Mouse (Mus musculus) bone marrow macrophage, adult 2 months (primary cell): ENCODE results near the gene 1810009A15Rik. TPM values are rescaled to one million over a fixed set of nuclear protein-coding genes. Genes with fewer than 3 reads are reported as not detected.

Experiments used
- H3K27ac ChIP-seq: 2 replicates; pipeline ENCODE4 v1.5.1; 2012; ENCODE audit warnings: low read depth, low read length; ENCODE audit not compliant: insufficient read depth
- H3K4me1 ChIP-seq: 2 replicates; pipeline ENCODE4 v1.6.1; 2012; ENCODE audit warnings: low read length; ENCODE audit not compliant: control insufficient read depth, insufficient read depth
- H3K4me3 ChIP-seq: 2 replicates; pipeline ENCODE4 v1.5.1; 2012; ENCODE audit warnings: mild to moderate bottlenecking, low read length, moderate library complexity; ENCODE audit not compliant: insufficient read depth
- CTCF ChIP-seq: IDR thresholded peaks from 2 replicates; pipeline ENCODE4 v1.5.1; 2012; ENCODE audit warnings: low read depth, mild to moderate bottlenecking, low read length, moderate library complexity
- POLR2A ChIP-seq: IDR thresholded peaks from 2 replicates; pipeline ENCODE4 v1.6.1; 2012; ENCODE audit warnings: mild to moderate bottlenecking, low read depth, low read length, borderline replicate concordance
- polyA plus RNA-seq: library from polyadenylated mRNA; stranded (reverse); fragments of >200 nt; gene quantifications from 2 replicates; pipeline ENCODE4 v1.2.4, GENCODE M21; 2012; ENCODE audit not compliant: missing spikeins, insufficient read depth, insufficient read length

The 1810009A15Rik gene
- polyA plus RNA-seq, 1 experiment = 43.1 TPM

- Histone ChIP-seq H3K4me3 (no peak overlapping the region), H3K27ac (no peak overlapping the region), H3K4me1 (peaks cover 15% of the 10 kb centered on the region)
- TF ChIP-seq CTCF (no peak), POLR2A (no peak)
These were observed 33.1 kb downstream of the 1810009A15Rik start for GRCm38 (mm10) chr19:8921741-8922140.

- TF ChIP-seq CTCF = no peak
- TF ChIP-seq POLR2A = no peak
- H3K27ac ChIP-seq = no peak overlapping the region
- peaks cover 13% of the 10 kb centered on the region for H3K4me1 ChIP-seq
- H3K4me3 ChIP-seq = no peak overlapping the region
These were observed 38.1 kb downstream of the 1810009A15Rik start for GRCm38 (mm10) chr19:8926766-8927165.

- Histone ChIP-seq H3K4me1 (peaks cover 6% of the 10 kb centered on the region), H3K4me3 (no peak overlapping the region), H3K27ac (no peak overlapping the region)
- no peak for TF ChIP-seq CTCF
- TF ChIP-seq POLR2A = no peak
These were observed 39.4 kb downstream of the 1810009A15Rik start for GRCm38 (mm10) chr19:8927891-8928525.

- TF ChIP-seq POLR2A (no peak), CTCF (no peak)
- no peak overlapping the region for H3K27ac ChIP-seq
- peaks cover 6% of the 10 kb centered on the region for H3K4me1 ChIP-seq
- peak overlapping the region; percentile 79; the same call in 1 of the 2 replicates for H3K4me3 ChIP-seq
These were observed 40.1 kb downstream of the 1810009A15Rik start for GRCm38 (mm10) chr19:8928689-8929223.

GRCm38 (mm10) chr19:8929224-8930088 is 40.8 kb downstream of the 1810009A15Rik start, which contains the start of the genes Rom1 and Eml3:
Rom1 (minus strand) TSS chr19:8929356.
Eml3 (plus strand) TSS chr19:8929552.
- Histone ChIP-seq H3K4me1 (peaks cover 6% of the 10 kb centered on the region), H3K4me3 (peak within 1 kb of the TSS; percentile 79), H3K27ac (peak within 1 kb of the TSS; percentile 71)
- TF ChIP-seq CTCF = no peak; the same call in 1 of the 2 replicates
- no peak for TF ChIP-seq POLR2A

- no peak for TF ChIP-seq POLR2A
- TF ChIP-seq CTCF = no peak
- H3K4me3 ChIP-seq = peak overlapping the region; percentile 79
- H3K27ac ChIP-seq = peak overlapping the region; percentile 71
- H3K4me1 ChIP-seq = peaks cover 6% of the 10 kb centered on the region
These were observed 41.5 kb downstream of the 1810009A15Rik start for GRCm38 (mm10) chr19:8930117-8930516.

- H3K4me3 ChIP-seq = peak overlapping the region; percentile 79
- TF ChIP-seq POLR2A (no peak), CTCF (no peak)
- H3K4me1 ChIP-seq = peaks cover 6% of the 10 kb centered on the region
- H3K27ac ChIP-seq = no peak overlapping the region
These were observed 42.1 kb downstream of the 1810009A15Rik start for GRCm38 (mm10) chr19:8930771-8931170.

GRCm38 (mm10) chr19:8936736-8937135 is 48.1 kb downstream of the 1810009A15Rik start:
- H3K4me1 ChIP-seq = peaks cover 16% of the 10 kb centered on the region
- H3K4me3 ChIP-seq = no peak overlapping the region
- TF ChIP-seq POLR2A = no peak
- TF ChIP-seq CTCF = no peak

More at GRCm38 (mm10) chr19:8936736-8937135, 48.1 kb downstream of the 1810009A15Rik start:
- no peak overlapping the region for H3K27ac ChIP-seq

Other genes with a start within 250 kb of the 1810009A15Rik start
- not detected in 2 replicates for gene Chrm1, start 225.1 kb upstream of the 1810009A15Rik start, polyA plus RNA-seq
- gene Slc3a2, start 165.5 kb upstream of the 1810009A15Rik start, polyA plus RNA-seq = 160 and 172 TPM in 2 replicates
- gene Wdr74, start 153.0 kb upstream of the 1810009A15Rik start, polyA plus RNA-seq = 22.2 and 25.8 TPM in 2 replicates
- gene 1700092M07Rik, start 148.1 kb upstream of the 1810009A15Rik start, polyA plus RNA-seq = not detected in 2 replicates
- gene Stx5a, start 147.4 kb upstream of the 1810009A15Rik start, polyA plus RNA-seq = 84.2 and 100 TPM in 2 replicates
- 142 and 162 TPM in 2 replicates for gene Nxf1, start 131.8 kb upstream of the 1810009A15Rik start, polyA plus RNA-seq
- 28.3 and 34.4 TPM in 2 replicates for gene Tmem223, start 117.9 kb upstream of the 1810009A15Rik start, polyA plus RNA-seq
- 147 and 148 TPM in 2 replicates for gene Tmem179b, start 114.4 kb upstream of the 1810009A15Rik start, polyA plus RNA-seq
- 14.8 and 18.1 TPM in 2 replicates for gene Taf6l, start 102.4 kb upstream of the 1810009A15Rik start, polyA plus RNA-seq
- 62.4 and 62.5 TPM in 2 replicates for gene Polr2g, start 90.3 kb upstream of the 1810009A15Rik start, polyA plus RNA-seq
- 2.0 and 2.4 TPM in 2 replicates for gene Zbtb3, start 86.3 kb upstream of the 1810009A15Rik start, polyA plus RNA-seq
- gene Ttc9c, start 69.5 kb upstream of the 1810009A15Rik start, polyA plus RNA-seq = 37.6 and 38.7 TPM in 2 replicates
- 94.2 and 102 TPM in 2 replicates for gene Hnrnpul2, start 68.8 kb upstream of the 1810009A15Rik start, polyA plus RNA-seq
- gene AC129217.1, start 59.1 kb upstream of the 1810009A15Rik start, polyA plus RNA-seq = 45.4 and 59.2 TPM in 2 replicates
- gene Bscl2, start 51.4 kb upstream of the 1810009A15Rik start, polyA plus RNA-seq = 77.4 and 81.8 TPM in 2 replicates
- gene Gng3, start 49.7 kb upstream of the 1810009A15Rik start, polyA plus RNA-seq = not detected in 2 replicates
- not detected in 2 replicates for gene Lrrn4cl, start 38.1 kb upstream of the 1810009A15Rik start, polyA plus RNA-seq
- gene Ubxn1, start 17.4 kb upstream of the 1810009A15Rik start, polyA plus RNA-seq = 193 and 215 TPM in 2 replicates
- 37.2 and 40.9 TPM in 2 replicates for gene Uqcc3, start 7.9 kb upstream of the 1810009A15Rik start, polyA plus RNA-seq
- 12.6 and 13.7 TPM in 2 replicates for gene Lbhd1, start 5.1 kb upstream of the 1810009A15Rik start, polyA plus RNA-seq
- gene Gm49403, start 4.9 kb upstream of the 1810009A15Rik start, polyA plus RNA-seq = not detected in 2 replicates
- gene Gm49416, start 73 bp downstream of the 1810009A15Rik start, polyA plus RNA-seq = 4.9 TPM in 1 of 2 replicates, not detected in the other
- 11.5 and 11.8 TPM in 2 replicates for gene Ints5, start 4.2 kb downstream of the 1810009A15Rik start, polyA plus RNA-seq
- gene Ganab, start 9.2 kb downstream of the 1810009A15Rik start, polyA plus RNA-seq = 82.5 and 91.3 TPM in 2 replicates
- 35.5 and 40.8 TPM in 2 replicates for gene B3gat3, start 31.5 kb downstream of the 1810009A15Rik start, polyA plus RNA-seq
- gene Rom1, start 40.5 kb downstream of the 1810009A15Rik start, polyA plus RNA-seq = 2.5 and 3.6 TPM in 2 replicates
- gene Eml3, start 40.7 kb downstream of the 1810009A15Rik start, polyA plus RNA-seq = 33.1 and 33.7 TPM in 2 replicates
- gene Mta2, start 53.0 kb downstream of the 1810009A15Rik start, polyA plus RNA-seq = 78.6 and 81.2 TPM in 2 replicates
- 12.5 and 14.6 TPM in 2 replicates for gene Tut1, start 65.0 kb downstream of the 1810009A15Rik start, polyA plus RNA-seq
- gene Eef1g, start 78.2 kb downstream of the 1810009A15Rik start, polyA plus RNA-seq = 220 and 226 TPM in 2 replicates
- gene Ahnak, start 100.4 kb downstream of the 1810009A15Rik start, polyA plus RNA-seq = 440 and 513 TPM in 2 replicates
- gene Scgb1a1, start 199.1 kb downstream of the 1810009A15Rik start, polyA plus RNA-seq = not detected in 2 replicates
- 4.0 and 6.0 TPM in 2 replicates for gene Asrgl1, start 246.8 kb downstream of the 1810009A15Rik start, polyA plus RNA-seq